Mouse (Mus musculus) layer of hippocampus, postnatal 10 days (tissue): ENCODE measurements at regions not wholly inside any gene's neighbourhood (a gene's known extent, or its start where the extent isn't known, plus 50 kb on each side); places are given as distances from the start of the nearest gene placed in this dataset.

Source experiments
- DNase-seq, 2 experiments: peaks; one replicate each; pipeline ENCODE4 v3.0.0; 2021; ENCODE audit warnings: low spot score in 2 of 2

GRCm38 (mm10) chr17:84107946-84108686 lies 79.6 kb downstream of the Zfp36l2 start:
- DNase-seq = no peak

DNA sequence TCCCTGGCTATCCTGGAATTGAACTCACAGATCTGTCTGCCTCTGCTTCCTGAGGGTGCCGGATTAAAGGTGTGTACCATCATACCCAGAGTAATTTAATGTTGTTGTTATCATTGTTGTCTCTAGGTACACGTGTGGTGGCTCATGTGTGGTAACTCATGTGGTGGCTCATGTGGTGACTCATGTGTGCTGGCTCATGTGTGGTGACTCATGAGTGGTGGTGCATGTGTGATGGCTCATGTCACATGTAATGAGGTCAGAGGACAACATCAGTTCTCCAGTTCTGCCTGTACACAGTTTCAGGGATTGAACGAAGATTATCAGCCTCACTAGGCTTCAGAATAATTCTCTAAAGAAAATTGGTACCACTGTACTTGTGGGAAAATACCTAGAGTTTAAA lies 80.2 kb downstream of the Zfp36l2 start:
- DNase-seq = no peak

- DNase-seq = no peak
Measured at GRCm38 (mm10) chr17:84104242-84104641, 83.5 kb downstream of the Zfp36l2 start.

GRCm38 (mm10) chr17:84103344-84103743 lies 84.4 kb downstream of the Zfp36l2 start:
- no peak for DNase-seq

DNA sequence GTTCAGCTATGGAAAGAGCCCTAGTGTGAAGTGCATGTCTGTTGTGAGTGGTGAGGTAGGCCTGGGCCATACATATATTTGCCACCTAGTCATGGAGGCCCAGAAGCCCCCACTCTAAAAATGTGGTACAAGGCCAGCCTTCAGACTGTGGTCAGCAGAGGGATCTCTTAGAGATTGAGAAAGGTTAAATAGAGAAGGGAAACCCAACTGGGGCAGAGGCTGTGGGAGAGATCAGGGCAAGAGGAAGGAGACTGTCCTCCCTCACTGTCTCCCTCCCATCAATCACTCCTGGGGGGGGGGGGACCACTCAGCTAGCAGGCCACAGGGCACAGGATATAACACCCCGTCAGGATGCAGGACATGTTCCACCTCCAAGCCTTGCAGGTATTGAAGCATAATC lies 86.1 kb downstream of the Zfp36l2 start:
- no peak for DNase-seq

- DNase-seq = no peak
Measured at GRCm38 (mm10) chr17:84100523-84100922, 87.2 kb downstream of the Zfp36l2 start.

DNA sequence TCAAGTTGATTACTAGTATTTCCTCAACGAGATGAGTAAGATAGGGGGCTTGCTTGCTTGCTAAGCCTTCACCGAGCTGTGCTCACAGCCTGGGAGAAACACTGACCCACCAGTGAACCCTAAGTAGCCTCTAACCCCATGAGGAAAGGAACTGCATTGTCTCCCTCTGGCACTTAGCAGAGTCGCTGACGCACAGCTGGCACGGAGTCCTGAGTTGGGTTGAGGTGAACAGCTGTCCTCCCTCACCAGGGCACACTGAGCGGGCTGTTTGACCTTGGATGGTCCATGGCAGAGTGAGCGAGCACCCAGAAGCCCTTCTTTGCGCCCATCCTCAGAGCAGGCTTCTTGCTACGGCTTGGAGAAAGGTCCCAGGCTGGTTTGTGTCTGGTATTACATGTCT lies 88.0 kb downstream of the Zfp36l2 start:
- DNase-seq = no peak

DNA sequence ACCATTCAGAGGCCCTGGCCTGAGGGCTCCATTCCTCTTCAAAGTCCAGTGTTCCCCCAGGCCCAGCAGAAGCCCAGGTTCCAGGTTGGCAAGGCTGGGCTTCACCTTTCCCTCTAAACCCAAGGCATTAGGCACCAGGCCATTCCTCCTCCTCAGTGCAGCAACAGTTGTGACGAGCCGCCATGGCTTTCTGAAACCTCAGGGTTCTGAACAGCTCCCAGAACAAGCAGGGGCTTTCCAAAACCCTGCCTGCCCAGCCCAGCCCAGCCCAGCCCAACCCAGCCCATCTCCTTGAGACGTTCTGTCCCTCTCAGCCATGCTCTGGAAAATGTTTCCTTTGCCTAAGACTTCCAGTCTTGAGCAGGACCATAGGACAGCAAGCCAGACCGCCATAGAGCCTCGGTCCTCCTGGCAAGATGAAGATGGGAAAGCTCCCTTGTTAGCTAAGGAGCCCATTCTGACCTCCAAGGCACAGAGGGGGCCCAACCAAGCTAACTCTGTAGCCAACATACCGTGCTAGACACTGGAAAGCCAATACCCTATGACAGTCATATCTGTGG lies 89.8 kb downstream of the Zfp36l2 start:
- DNase-seq = no peak

GRCm38 (mm10) chr17:84097286-84097685 lies 90.5 kb downstream of the Zfp36l2 start:
- no peak for DNase-seq

GRCm38 (mm10) chr17:84096345-84097260 lies 91.1 kb downstream of the Zfp36l2 start:
- peak; percentile 71 to 82 for DNase-seq

GRCm38 (mm10) chr17:84095829-84096228 lies 91.9 kb downstream of the Zfp36l2 start:
- no peak for DNase-seq

DNA sequence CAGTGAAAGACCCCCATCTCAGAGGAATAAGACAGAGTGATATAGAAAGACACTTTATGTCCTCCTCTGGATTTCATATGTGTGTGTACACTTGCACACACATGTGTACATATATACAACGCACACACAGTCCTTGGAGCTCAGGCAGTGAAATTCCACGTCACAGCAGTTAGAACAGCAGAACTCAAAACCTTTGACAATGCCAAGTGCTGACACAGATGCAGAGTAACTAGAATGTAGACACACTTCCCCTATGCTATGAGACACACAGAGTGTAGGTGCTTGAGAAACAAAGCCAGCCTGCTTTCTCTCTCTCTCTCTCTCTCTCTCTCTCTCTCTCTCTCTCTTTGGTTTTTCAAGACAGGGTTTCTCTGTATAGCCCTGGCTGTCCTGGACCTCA lies 92.7 kb downstream of the Zfp36l2 start:
- DNase-seq = no peak

GRCm38 (mm10) chr17:84086394-84086793 lies 101.4 kb downstream of the Zfp36l2 start:
- no peak for DNase-seq

- DNase-seq = no peak
Measured at GRCm38 (mm10) chr17:84085721-84086120, 102.0 kb downstream of the Zfp36l2 start.

DNA sequence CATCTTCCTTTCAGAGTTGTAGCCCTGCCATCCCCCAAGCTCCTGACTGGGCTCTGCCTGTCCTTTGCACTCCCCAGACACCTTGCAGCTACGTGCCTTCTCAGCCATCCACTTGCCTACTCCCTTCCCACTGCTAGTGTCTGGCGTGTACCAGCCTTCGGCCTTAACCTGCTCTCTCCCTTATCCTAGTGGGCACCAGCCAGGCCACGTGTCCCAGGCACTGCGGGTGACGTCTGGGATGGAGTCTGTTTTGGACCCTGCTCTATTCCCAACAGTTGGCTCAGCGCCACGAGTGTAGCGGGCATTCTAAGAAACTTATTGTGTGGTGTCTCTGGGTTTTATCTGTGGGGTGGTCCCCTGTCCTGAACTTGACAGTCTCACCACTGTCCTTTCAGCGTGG lies 102.5 kb downstream of the Zfp36l2 start:
- DNase-seq = peak in 1 of 2 experiments; percentile 56

DNA sequence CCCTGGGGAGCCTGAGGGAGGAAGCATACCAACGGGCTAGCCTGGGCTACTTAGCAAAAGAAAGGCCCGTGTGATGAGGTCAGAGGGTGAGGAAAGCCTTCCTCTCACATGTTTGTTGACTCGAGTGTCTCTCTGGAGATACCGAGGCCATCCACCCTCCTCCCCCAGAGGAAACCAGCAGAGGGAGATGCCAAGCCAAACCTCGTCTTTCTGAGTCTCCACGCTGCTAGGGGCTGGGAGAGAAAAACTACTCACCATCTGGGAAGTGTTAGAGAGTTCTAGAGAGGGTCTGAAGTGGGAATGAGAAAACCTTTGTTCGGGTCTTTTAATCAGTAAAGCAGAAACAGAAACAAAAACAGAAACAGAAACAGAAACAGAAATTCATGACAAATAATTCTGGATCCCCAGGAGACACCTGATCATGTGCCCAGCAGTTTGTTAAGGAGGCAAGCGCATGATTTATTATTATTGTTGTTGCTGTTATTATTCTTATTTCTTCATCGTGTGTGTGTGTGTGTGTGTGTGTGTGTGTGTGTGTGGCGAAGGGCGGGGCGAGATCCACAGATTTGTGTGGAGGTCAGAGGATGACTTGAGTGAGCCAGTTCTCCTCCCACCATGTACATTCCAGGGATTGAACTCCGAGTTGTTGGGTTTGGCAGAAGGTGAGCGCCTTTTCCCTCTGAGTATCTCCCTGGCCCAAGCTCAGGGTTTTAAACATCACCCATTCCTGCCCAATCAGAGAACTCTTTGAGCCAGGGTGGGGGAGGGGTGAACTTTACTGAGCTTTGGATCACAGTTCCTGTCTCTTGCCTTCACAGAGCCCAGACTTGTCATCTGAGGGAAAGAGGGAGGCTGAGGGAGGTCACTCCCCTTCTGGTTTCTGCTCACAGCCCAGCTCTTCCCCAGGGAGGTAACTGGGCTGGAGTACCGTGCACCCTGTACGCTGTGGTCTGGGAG lies 104.2 kb downstream of the Zfp36l2 start:
- peak in 1 of 2 experiments; percentile 31 for DNase-seq

DNA sequence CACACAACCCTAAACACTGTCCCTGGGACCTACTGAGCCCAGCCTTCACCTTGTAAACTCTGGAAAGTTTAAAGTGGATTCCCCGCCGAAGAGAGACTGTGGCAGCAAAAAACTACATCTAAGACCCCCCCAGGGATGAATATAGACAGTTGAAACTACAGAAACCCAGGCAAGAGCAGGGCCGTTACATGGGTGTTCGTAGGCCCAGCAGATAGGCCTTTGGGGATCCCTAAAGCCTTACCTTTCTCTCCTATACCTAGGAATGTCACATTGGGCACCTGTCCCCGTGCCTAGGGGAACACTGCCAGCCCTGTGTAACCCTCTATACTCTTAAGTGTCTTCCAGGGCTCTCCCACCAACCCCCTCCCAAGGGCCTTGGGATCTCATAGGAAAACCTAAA lies 105.2 kb downstream of the Zfp36l2 start:
- DNase-seq = no peak

DNA sequence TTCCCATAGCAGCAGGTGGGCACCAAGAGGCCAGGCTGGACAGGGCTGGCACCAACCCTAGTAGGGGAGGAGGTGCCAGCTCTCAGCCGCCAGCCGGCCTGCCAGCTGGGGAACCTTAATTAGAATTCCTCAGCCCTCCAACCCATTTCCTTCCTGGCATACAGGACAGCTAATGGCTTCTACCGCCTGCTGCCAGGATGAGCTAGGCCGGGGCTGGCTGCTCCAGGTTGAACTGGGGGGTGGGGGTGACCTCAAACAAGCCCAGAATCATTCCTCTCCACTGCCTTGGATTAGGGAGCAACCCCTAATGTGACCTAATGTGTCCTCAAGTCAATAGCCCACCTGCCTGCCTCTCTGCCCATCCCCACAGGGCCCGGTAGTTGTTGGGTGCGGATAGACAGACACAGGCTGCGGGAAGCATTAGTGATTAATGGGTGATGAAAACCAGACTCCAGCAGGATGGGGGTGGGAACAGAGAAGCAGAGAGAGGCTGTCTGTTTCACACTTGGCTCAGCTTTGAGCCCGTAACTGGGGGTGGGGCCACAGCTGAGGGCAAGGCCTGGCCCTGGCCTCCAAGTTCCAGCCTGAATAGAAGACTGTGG lies 105.9 kb downstream of the Zfp36l2 start:
- DNase-seq = peak; percentile 65 to 79

DNA sequence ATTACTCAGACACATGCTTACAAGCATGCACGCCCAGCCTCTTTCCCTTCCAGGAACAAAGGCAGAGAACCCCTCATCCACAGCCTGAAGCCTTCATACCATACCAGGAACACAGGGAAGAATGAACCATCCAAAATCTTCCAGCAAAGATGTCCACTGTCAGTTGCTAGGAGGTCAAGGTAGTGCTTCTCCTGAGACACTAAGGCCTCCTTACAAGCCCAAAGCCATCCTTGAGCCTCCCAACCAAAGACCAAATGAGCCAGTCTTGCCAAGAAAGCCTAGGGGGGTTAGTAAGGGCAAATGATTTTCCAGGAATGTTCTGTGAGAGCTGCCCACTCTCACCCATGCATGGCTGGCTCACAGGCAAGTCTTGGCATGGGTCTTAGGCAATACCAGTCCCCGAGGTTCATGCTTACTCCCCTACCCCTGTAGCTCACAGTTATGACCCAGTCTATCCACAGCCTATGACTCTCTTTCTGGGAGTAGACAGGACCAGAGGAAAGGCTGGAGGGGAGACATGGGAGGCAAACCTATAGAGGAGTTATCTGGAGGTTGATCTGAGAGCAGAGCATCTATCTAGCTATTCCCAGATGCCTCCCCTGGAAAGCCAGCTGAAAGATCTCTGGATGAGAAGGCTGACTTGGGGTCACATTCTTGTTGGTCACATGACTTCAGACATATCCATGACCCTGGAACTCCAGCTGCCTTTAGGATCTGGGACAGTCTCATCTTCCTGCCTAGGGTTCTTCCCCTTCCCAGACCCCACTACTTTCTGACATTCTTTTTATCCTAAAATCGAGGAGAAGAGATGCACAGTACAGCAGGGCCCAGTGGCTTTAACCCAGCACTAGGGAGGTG lies 112.4 kb downstream of the Zfp36l2 start:
- DNase-seq = no peak
